Mouse (Mus musculus) cerebellum, adult 2 months (tissue): ENCODE measurements around the gene Muc13. TPM values are rescaled to one million over a fixed set of nuclear protein-coding genes. Genes with fewer than 3 reads are reported as not detected.

Source experiments
- DNase-seq, 2 experiments: peaks; one replicate each; pipeline ENCODE4 v3.0.0; 2021
- H3K27ac ChIP-seq: fragments of 200-500 bp; 2 replicates; pipeline ENCODE4 v1.5.1; 2012; ENCODE audit warnings: low read length, control low read depth, inconsistent platforms; ENCODE audit not compliant: insufficient read depth
- H3K27me3 ChIP-seq: fragments of 200-500 bp; 2 replicates; pipeline ENCODE4 v1.6.1; 2012; ENCODE audit warnings: inconsistent platforms, mild to moderate bottlenecking, low read length, moderate library complexity; ENCODE audit not compliant: control insufficient read depth, insufficient read depth
- H3K4me1 ChIP-seq: fragments of 200-500 bp; 2 replicates; pipeline ENCODE4 v1.6.1; 2011; ENCODE audit warnings: low read length; ENCODE audit not compliant: control insufficient read depth, insufficient read depth
- H3K4me3 ChIP-seq: fragments of 200-500 bp; replicated peaks from 2 replicates; pipeline ENCODE3; 2011; ENCODE audit warnings: mild to moderate bottlenecking, low read depth, low read length, control low read depth; ENCODE audit not compliant: insufficient read depth
- CTCF ChIP-seq: fragments of 200-500 bp; IDR thresholded peaks from 2 replicates; pipeline ENCODE4 v1.5.1; 2011; ENCODE audit warnings: low read depth, mild to moderate bottlenecking, control low read depth, low read length, moderate library complexity, borderline replicate concordance; ENCODE audit not compliant: insufficient read depth
- POLR2A ChIP-seq: fragments of 200-500 bp; IDR thresholded peaks from 2 replicates; pipeline ENCODE4 v1.6.1; 2011; ENCODE audit warnings: low read length, control low read depth, borderline replicate concordance; ENCODE audit not compliant: insufficient read depth
- WGBS: fragments of 180-500 bp; shearing (Covaris S2); methylation state at CpG from one replicate; pipeline ENCODE4 v1.1.7; 2018; 5-methylcytosine and 5-hydroxymethylcytosine counted together
- polyA plus RNA-seq: library from polyadenylated mRNA; depleted of rRNA; stranded (reverse); fragments of >200 nt; gene quantifications from 2 replicates; pipeline ENCODE4 v1.2.3, GENCODE M21; 2012; rRNA removed

The Muc13 gene
- polyA plus RNA-seq: 0.06 and 0.11 TPM in 2 replicates

GRCm38 (mm10) chr16:33793846-33794791, at the start of gene Muc13:
Gene Muc13, plus strand, starts transcription at chr16:33794037.
- H3K4me3 ChIP-seq: no peak within 1 kb of the TSS
- no peak for DNase-seq
- WGBS: 91% methylated on average over 10 of the region's 10 CpGs
- no peak within 1 kb of the TSS for H3K27ac ChIP-seq
- no peaks in the 10 kb centered on the region for H3K4me1 ChIP-seq
- no peaks in the 10 kb centered on the region for H3K27me3 ChIP-seq
- TF ChIP-seq CTCF: no peak
- TF ChIP-seq POLR2A: no peak

GRCm38 (mm10) chr16:33744622-33745419, 49.0 kb upstream of the Muc13 start:
- WGBS: 46% methylated on average over 7 of the region's 7 CpGs
- no peak overlapping the region for H3K4me3 ChIP-seq
- H3K27me3 ChIP-seq: no peaks in the 10 kb centered on the region
- H3K27ac ChIP-seq: no peak overlapping the region
- H3K4me1 ChIP-seq: peaks cover 17% of the 10 kb centered on the region; the same call in 1 of the 2 replicates
- no peak for TF ChIP-seq POLR2A
- peak; percentile 86 for TF ChIP-seq CTCF
- peak; percentile 72 to 73 for DNase-seq

GRCm38 (mm10) chr16:33745457-33745856, 48.4 kb upstream of the Muc13 start:
- Histone ChIP-seq H3K27ac (no peak overlapping the region), H3K4me3 (no peak overlapping the region), H3K27me3 (no peaks in the 10 kb centered on the region), H3K4me1 (peaks cover 13% of the 10 kb centered on the region; the same call in 1 of the 2 replicates)
- no peak for DNase-seq
- TF ChIP-seq POLR2A: no peak
- WGBS: 84% methylated on average over 7 of the region's 7 CpGs

GRCm38 (mm10) chr16:33746074-33746676, 47.7 kb upstream of the Muc13 start:
- H3K27me3 ChIP-seq: no peaks in the 10 kb centered on the region
- WGBS: 13% methylated on average over 10 of the region's 10 CpGs
- peak; percentile 81 to 85 for DNase-seq

GRCm38 (mm10) chr16:33747346-33747954, 46.4 kb upstream of the Muc13 start:
- Histone ChIP-seq H3K27ac (no peak overlapping the region), H3K27me3 (no peaks in the 10 kb centered on the region), H3K4me3 (no peak overlapping the region), H3K4me1 (peaks cover 4% of the 10 kb centered on the region; the same call in 1 of the 2 replicates)
- WGBS: 88% methylated on average over 7 of the region's 7 CpGs
- no peak for DNase-seq
- TF ChIP-seq CTCF (no peak), POLR2A (no peak)

More at GRCm38 (mm10) chr16:33746074-33746676, 47.7 kb upstream of the Muc13 start:
- H3K27ac ChIP-seq: no peak overlapping the region
- no peak for TF ChIP-seq POLR2A
- no peak for TF ChIP-seq CTCF
- H3K4me1 ChIP-seq: peaks cover 11% of the 10 kb centered on the region; the same call in 1 of the 2 replicates
- no peak overlapping the region for H3K4me3 ChIP-seq

GRCm38 (mm10) chr16:33747994-33748393, 45.8 kb upstream of the Muc13 start:
- Histone ChIP-seq H3K4me1 (peaks cover 4% of the 10 kb centered on the region; the same call in 1 of the 2 replicates), H3K27me3 (no peaks in the 10 kb centered on the region), H3K4me3 (no peak overlapping the region), H3K27ac (no peak overlapping the region)
- TF ChIP-seq POLR2A (no peak), CTCF (no peak)
- no peak for DNase-seq
- 97% methylated on average over 2 of the region's 2 CpGs for WGBS

GRCm38 (mm10) chr16:33751152-33751551, 42.7 kb upstream of the Muc13 start:
- Histone ChIP-seq H3K4me1 (peaks cover 4% of the 10 kb centered on the region), H3K27me3 (no peaks in the 10 kb centered on the region), H3K27ac (no peak overlapping the region), H3K4me3 (no peak overlapping the region)
- DNase-seq: no peak
- WGBS: 74% methylated on average over 13 of the region's 13 CpGs
- no peak for TF ChIP-seq POLR2A
- no peak for TF ChIP-seq CTCF

GRCm38 (mm10) chr16:33751590-33751989, 42.2 kb upstream of the Muc13 start:
- no peak for DNase-seq
- 81% methylated on average over 12 of the region's 12 CpGs for WGBS
- peaks cover 8% of the 10 kb centered on the region for H3K4me1 ChIP-seq
- no peak overlapping the region for H3K27ac ChIP-seq
- H3K27me3 ChIP-seq: no peaks in the 10 kb centered on the region
- TF ChIP-seq CTCF (no peak), POLR2A (no peak)
- no peak overlapping the region for H3K4me3 ChIP-seq
